Mouse (Mus musculus) hindbrain, embryonic 12.5 days (tissue): Measurements from ENCODE around the gene Card14. TPM values are rescaled to one million over a fixed set of nuclear protein-coding genes. Genes with fewer than 3 reads are reported as not detected.
A peak's percentile ranks its signal among the peaks of the same experiment; 100 is the strongest.
"Not testable (repeated sequence)": the region's sequence is repeated elsewhere in the genome, so short reads cannot be mapped to it uniquely, and the experiment has no call there.

ENCODE experiments used
- ATAC-seq: fragments of 200-750 bp; cut with Nextera tagmentation; 2 replicates; pipeline ENCODE4 v1.8.0; 2017; ENCODE audit warnings: moderate TSS enrichment; ENCODE audit not compliant: low FRiP score
- H3K27ac ChIP-seq: fragments of 300-500 bp; sonication (generic); 2 replicates; pipeline ENCODE4 v1.5.1; 2016; ENCODE audit warnings: mild to moderate bottlenecking
- H3K27me3 ChIP-seq: fragments of 300-500 bp; sonication (generic); 2 replicates; pipeline ENCODE4 v1.6.1; 2016; ENCODE audit warnings: mild to moderate bottlenecking
- H3K36me3 ChIP-seq: fragments of 300-500 bp; sonication (generic); 2 replicates; pipeline ENCODE4 v1.6.1; 2016; ENCODE audit warnings: mild to moderate bottlenecking
- H3K4me1 ChIP-seq: fragments of 300-500 bp; sonication (generic); 2 replicates; pipeline ENCODE4 v1.6.1; 2016
- H3K4me2 ChIP-seq: fragments of 300-500 bp; sonication (generic); replicated peaks from 2 replicates; pipeline ENCODE4 v1.6.1; 2016; ENCODE audit warnings: mild to moderate bottlenecking
- H3K4me3 ChIP-seq: fragments of 300-500 bp; sonication (generic); 2 replicates; pipeline ENCODE4 v1.5.1; 2016; ENCODE audit warnings: mild to moderate bottlenecking
- H3K9ac ChIP-seq: fragments of 300-500 bp; sonication (generic); 2 replicates; pipeline ENCODE4 v1.6.1; 2016; ENCODE audit warnings: mild to moderate bottlenecking, moderate library complexity
- H3K9me3 ChIP-seq: fragments of 300-500 bp; sonication (generic); replicated peaks from 2 replicates; pipeline ENCODE4 v1.6.1; 2016; ENCODE audit warnings: mild to moderate bottlenecking
- WGBS: fragments of 180-500 bp; shearing (Covaris S2); methylation state at CpG from one replicate; pipeline ENCODE4 v1.1.7; 2016; 5-methylcytosine and 5-hydroxymethylcytosine counted together
- polyA plus RNA-seq: library from polyadenylated mRNA; unstranded; fragments of >200 nt; fragmentation: Nextera tagmentation; extraction: Ambion mirVana; gene quantifications from 2 replicates; pipeline ENCODE4 v1.2.1, GENCODE M21; 2016

Card14 gene
- polyA plus RNA-seq, 1 experiment from 2014 or later: 0.27 TPM

GRCm38 (mm10) chr11:119377326-119377725, 69.8 kb downstream of the Card14 start:
- ATAC-seq: no peak

GRCm38 (mm10) chr11:119378551-119378950, 71.0 kb downstream of the Card14 start:
- Histone ChIP-seq H3K4me2 (no peak overlapping the region), H3K27me3 (no peaks in the 10 kb centered on the region), H3K4me1 (no peaks in the 10 kb centered on the region), H3K4me3 (no peak overlapping the region), H3K36me3 (peaks cover 16% of the 10 kb centered on the region), H3K27ac (no peak overlapping the region), H3K9me3 (no peaks in the 10 kb centered on the region), H3K9ac (no peak overlapping the region)
- 92% methylated on average over 1 of the region's 1 CpGs for WGBS
- no peak for ATAC-seq

More at GRCm38 (mm10) chr11:119377326-119377725, 69.8 kb downstream of the Card14 start:
- Histone ChIP-seq H3K4me2 (no peak overlapping the region), H3K4me3 (no peak overlapping the region), H3K36me3 (peaks cover 16% of the 10 kb centered on the region), H3K27ac (no peak overlapping the region), H3K4me1 (no peaks in the 10 kb centered on the region), H3K9ac (no peak overlapping the region), H3K27me3 (no peaks in the 10 kb centered on the region), H3K9me3 (no peaks in the 10 kb centered on the region)
- WGBS: 93% methylated on average over 11 of the region's 11 CpGs

- no peak for ATAC-seq
- no peaks in the 10 kb centered on the region for H3K9me3 ChIP-seq
- no peak overlapping the region for H3K4me3 ChIP-seq
- H3K9ac ChIP-seq: no peak overlapping the region
- peaks cover 16% of the 10 kb centered on the region for H3K36me3 ChIP-seq
- no peak overlapping the region for H3K27ac ChIP-seq
- no peaks in the 10 kb centered on the region for H3K27me3 ChIP-seq
- H3K4me2 ChIP-seq: no peak overlapping the region
- no peaks in the 10 kb centered on the region for H3K4me1 ChIP-seq
- WGBS: 89% methylated on average over 9 of the region's 9 CpGs
Observed at GRCm38 (mm10) chr11:119381631-119382337, 74.2 kb downstream of the Card14 start.

- Histone ChIP-seq H3K36me3 (peaks cover 12% of the 10 kb centered on the region), H3K4me2 (no peak overlapping the region), H3K27me3 (no peaks in the 10 kb centered on the region), H3K9ac (no peak overlapping the region), H3K4me1 (no peaks in the 10 kb centered on the region), H3K4me3 (no peak overlapping the region), H3K27ac (no peak overlapping the region), H3K9me3 (no peaks in the 10 kb centered on the region)
- 74% methylated on average over 6 of the region's 6 CpGs for WGBS
- ATAC-seq: no peak
Observed at GRCm38 (mm10) chr11:119382338-119382850, 74.8 kb downstream of the Card14 start.

- no peak for ATAC-seq
- no peak overlapping the region for H3K4me2 ChIP-seq
- 81% methylated on average over 4 of the region's 4 CpGs for WGBS
- no peak overlapping the region for H3K27ac ChIP-seq
- peaks cover 4% of the 10 kb centered on the region for H3K4me1 ChIP-seq
- H3K27me3 ChIP-seq: peaks cover 25% of the 10 kb centered on the region
- no peak overlapping the region for H3K4me3 ChIP-seq
- H3K9ac ChIP-seq: no peak overlapping the region
- H3K36me3 ChIP-seq: peaks cover 2% of the 10 kb centered on the region; the same call in 1 of the 2 replicates
- no peaks in the 10 kb centered on the region for H3K9me3 ChIP-seq
Observed at GRCm38 (mm10) chr11:119384904-119385303, 77.3 kb downstream of the Card14 start.

GRCm38 (mm10) chr11:119386306-119386705, 78.7 kb downstream of the Card14 start:
- Histone ChIP-seq H3K9me3 (no peaks in the 10 kb centered on the region), H3K36me3 (no peaks in the 10 kb centered on the region), H3K27me3 (peaks cover 39% of the 10 kb centered on the region), H3K4me2 (no peak overlapping the region), H3K27ac (no peak overlapping the region), H3K4me1 (peaks cover 14% of the 10 kb centered on the region), H3K9ac (no peak overlapping the region), H3K4me3 (no peak overlapping the region)
- no peak for ATAC-seq
- 97% methylated on average over 5 of the region's 5 CpGs for WGBS

GRCm38 (mm10) chr11:119387273-119387672, 79.7 kb downstream of the Card14 start:
- Histone ChIP-seq H3K27me3 (peaks cover 48% of the 10 kb centered on the region), H3K4me1 (peaks cover 14% of the 10 kb centered on the region)
- H3K4me2 ChIP-seq, H3K27ac ChIP-seq, H3K9me3 ChIP-seq, H3K9ac ChIP-seq, H3K36me3 ChIP-seq, ATAC-seq, H3K4me3 ChIP-seq: not testable (repeated sequence)
- WGBS: 40% methylated on average over 3 of the region's 3 CpGs

- Histone ChIP-seq H3K36me3 (no peaks in the 10 kb centered on the region), H3K4me2 (peak overlapping the region; percentile 98), H3K27me3 (peaks cover 74% of the 10 kb centered on the region), H3K9ac (peak overlapping the region; percentile 59), H3K9me3 (no peaks in the 10 kb centered on the region), H3K27ac (no peak overlapping the region), H3K4me1 (peaks cover 22% of the 10 kb centered on the region), H3K4me3 (peak overlapping the region; percentile 53)
- WGBS: under 1% methylated on average over 35 of the region's 35 CpGs
- ATAC-seq: no peak
Observed at GRCm38 (mm10) chr11:119389851-119390270, 82.3 kb downstream of the Card14 start.

- peak overlapping the region; percentile 59 for H3K9ac ChIP-seq
- peaks cover 81% of the 10 kb centered on the region for H3K27me3 ChIP-seq
- H3K27ac ChIP-seq: no peak overlapping the region
- H3K4me2 ChIP-seq: peak overlapping the region; percentile 98
- H3K36me3 ChIP-seq: no peaks in the 10 kb centered on the region
- no peaks in the 10 kb centered on the region for H3K9me3 ChIP-seq
- 2% methylated on average over 53 of the region's 53 CpGs for WGBS
- no peak; the same call in 1 of the 2 replicates for ATAC-seq
- H3K4me3 ChIP-seq: peak overlapping the region; percentile 53
- peaks cover 22% of the 10 kb centered on the region for H3K4me1 ChIP-seq
Observed at GRCm38 (mm10) chr11:119390271-119391231, 83.0 kb downstream of the Card14 start.

GRCm38 (mm10) chr11:119391386-119392000, 83.9 kb downstream of the Card14 start:
- ATAC-seq: no peak
- Histone ChIP-seq H3K27me3 (peaks cover 91% of the 10 kb centered on the region), H3K4me1 (peaks cover 22% of the 10 kb centered on the region), H3K4me2 (no peak overlapping the region), H3K4me3 (no peak overlapping the region), H3K27ac (no peak overlapping the region), H3K36me3 (no peaks in the 10 kb centered on the region), H3K9me3 (no peaks in the 10 kb centered on the region), H3K9ac (no peak overlapping the region)
- 34% methylated on average over 7 of the region's 7 CpGs for WGBS

GRCm38 (mm10) chr11:119392001-119392614, 84.5 kb downstream of the Card14 start:
- Histone ChIP-seq H3K9me3 (no peaks in the 10 kb centered on the region), H3K27me3 (peaks cover 94% of the 10 kb centered on the region), H3K4me1 (peaks cover 22% of the 10 kb centered on the region), H3K9ac (no peak overlapping the region), H3K36me3 (no peaks in the 10 kb centered on the region), H3K27ac (no peak overlapping the region), H3K4me2 (no peak overlapping the region; the same call in 1 of the 2 replicates), H3K4me3 (no peak overlapping the region)
- 9% methylated on average over 12 of the region's 12 CpGs for WGBS
- ATAC-seq: 0 out of 2 replicates have a peak, but pooled peaks have one; percentile 16
